ENCODE assay signal across 23 mouse cellular contexts in the genomic region with DNA sequence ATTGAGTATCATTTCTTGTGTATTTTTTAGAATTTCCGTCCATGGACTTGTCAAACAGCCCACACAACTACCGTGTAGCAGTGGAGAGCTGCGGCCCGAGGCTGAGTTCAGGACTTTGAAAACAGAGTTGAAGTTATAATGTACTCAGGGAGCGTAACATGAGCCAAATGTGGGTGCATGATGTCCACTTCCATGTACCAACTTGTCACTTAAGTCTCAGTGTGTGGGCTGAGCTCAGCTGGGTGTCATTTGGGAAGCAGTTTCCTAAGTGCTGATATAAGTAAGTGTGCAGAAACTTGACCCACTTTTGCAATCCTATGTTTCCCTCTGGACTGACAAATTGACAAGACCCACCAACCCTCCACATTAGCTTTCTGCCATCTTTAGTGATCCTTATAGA.
DNase-seq lines count a peak whose midpoint lies in the region; TF ChIP-seq lines count a peak whose summit lies in the region.
"Had no signal": no experiment of that assay in that cellular context is flagged by ENCODE, and none has a peak within 500 bp of the region (broad histone marks: within the 10 kb centered on the region; RNA-seq: fewer than 3 reads in every experiment).

No protein-coding gene starts in this region.

- no peaks in the 10 kb centered on the region for H3K9me3 ChIP-seq in midbrain, embryonic 10.5 days (replicated peaks)
- H3K9me3 ChIP-seq: hindbrain, embryonic 15.5 days; kidney, embryonic 15.5 days had no signal

- no peaks in the 10 kb centered on the region for H3K36me3 ChIP-seq in midbrain, embryonic 10.5 days
- H3K36me3 ChIP-seq: hindbrain, embryonic 15.5 days; kidney, embryonic 15.5 days had no signal

- no peaks in the 10 kb centered on the region for H3K4me1 ChIP-seq in midbrain, embryonic 10.5 days
- H3K4me1 ChIP-seq: hindbrain, embryonic 15.5 days; kidney, embryonic 15.5 days had no signal

- TF ChIP-seq CTCF in gastrocnemius, adult 2 months (IDR thresholded peaks at IDR 0.05) = no peak

- no peak overlapping the region for H3K27ac ChIP-seq in gastrocnemius, adult 2 months
- H3K27ac ChIP-seq in midbrain, embryonic 10.5 days (replicated peaks) = no peak overlapping the region
- H3K27ac ChIP-seq: hindbrain, embryonic 15.5 days; kidney, embryonic 15.5 days; layer of hippocampus, adult 2 months; liver, embryonic 14.5 days had no signal

- intact Hi-C loops in gastrocnemius, adult 2 months (cut with DNase I) = no loop called here

- WGBS in midbrain, embryonic 10.5 days = 85% methylated on average over 5 of the region's 5 CpGs

- DNase-seq in frontal cortex, postnatal 36 days (ENCODE audit: low spot score in 2 of 2) = peak; percentile 6 to 19
- DNase-seq in frontal cortex, postnatal 25 days (ENCODE audit: low spot score in 2 of 2) = no peak
- DNase-seq in right cerebral cortex, adult 18-20 months = peak; percentile 15
- DNase-seq in right cerebral cortex, postnatal 25 days = no peak
- DNase-seq in forelimb bud, embryonic 11.5 days (ENCODE audit: low read depth, low spot score) = peak; percentile 0
- DNase-seq in gastrocnemius, adult 2 months = no peak
- DNase-seq in midbrain, embryonic 10.5 days (ENCODE audit: low spot score) = no peak
- DNase-seq: adrenal gland, postnatal 25 days; cerebellum, adult 18-20 months; cerebellum, postnatal 14 days; gastrocnemius, postnatal 36 days; heart, adult 18-20 months; heart, postnatal 36 days; kidney, adult 18-20 months; kidney, postnatal 36 days; liver; lung, adult 2 months; lung, postnatal 10 days; thymus, postnatal 4 days had no signal

- H3K27me3 ChIP-seq in midbrain, embryonic 10.5 days (ENCODE audit: low read depth, poor library complexity, severe bottlenecking) = no peaks in the 10 kb centered on the region
- H3K27me3 ChIP-seq: hindbrain, embryonic 15.5 days; kidney, embryonic 15.5 days had no signal

- no peak overlapping the region for H3K4me3 ChIP-seq in gastrocnemius, adult 2 months
- no peak overlapping the region for H3K4me3 ChIP-seq in midbrain, embryonic 10.5 days
- H3K4me3 ChIP-seq: hindbrain, embryonic 15.5 days; kidney, embryonic 15.5 days; layer of hippocampus, adult 2 months had no signal

Comparison
In these comparisons a context has a peak if more than half of its experiments do, and no peak if none do; other contexts are left out.
1. DNase-seq: peak in frontal cortex, postnatal 36 days (2 of 2), right cerebral cortex, adult 18-20 months (single experiment) and forelimb bud, embryonic 11.5 days (single experiment); none in frontal cortex, postnatal 25 days (0 of 2), right cerebral cortex, postnatal 25 days (single experiment), gastrocnemius, adult 2 months (single experiment) and midbrain, embryonic 10.5 days (single experiment).